Mouse (Mus musculus) E14TG2a.4 (cell line): ENCODE results near the gene Fxyd7.
A peak's percentile ranks its signal among the peaks of the same experiment; 100 is the strongest.

Source experiments
- H3K27me3 ChIP-seq: 2 replicates; pipeline ENCODE4 v1.6.1; 2014; ENCODE audit warnings: low read length, control low read depth; ENCODE audit not compliant: insufficient read depth
- H3K36me3 ChIP-seq: 2 replicates; pipeline ENCODE4 v1.6.1; 2014; ENCODE audit warnings: low read length, control low read depth; ENCODE audit not compliant: insufficient read depth
- H3K4me1 ChIP-seq: replicated peaks from 2 replicates; pipeline ENCODE4 v1.6.1; 2014; ENCODE audit warnings: low read depth, low read length, control low read depth
- H3K4me3 ChIP-seq: replicated peaks from 2 replicates; pipeline ENCODE4 v1.5.1; 2014; ENCODE audit warnings: mild to moderate bottlenecking, low read length
- H3K9me3 ChIP-seq: 2 replicates; pipeline ENCODE4 v1.6.1; 2014; ENCODE audit warnings: low read length, control low read depth
- CTCF ChIP-seq: conservative IDR thresholded peaks from 2 replicates; pipeline ENCODE4 v1.5.1; 2014; ENCODE audit warnings: low read length
- NANOG ChIP-seq: IDR thresholded peaks from 2 replicates; pipeline ENCODE4 v1.6.1; 2014; ENCODE audit warnings: borderline replicate concordance, low read length, mixed read lengths
- POU5F1 ChIP-seq: IDR thresholded peaks from 2 replicates; pipeline ENCODE4 v1.6.1; 2014; ENCODE audit warnings: low read length, borderline replicate concordance

Fxyd7 gene

GRCm38 (mm10) chr7:31051321-31052021, at the start of gene Fxyd7:
Fxyd7 (minus strand) TSS chr7:31051467.
- no peak; the same call in 1 of the 2 replicates for TF ChIP-seq CTCF
- no peak for TF ChIP-seq NANOG
- TF ChIP-seq POU5F1, result no peak
- H3K4me1 ChIP-seq, result peaks cover 62% of the 10 kb centered on the region
- no peaks in the 10 kb centered on the region for H3K36me3 ChIP-seq
- no peaks in the 10 kb centered on the region for H3K9me3 ChIP-seq
- H3K4me3 ChIP-seq, result peak within 1 kb of the TSS; percentile 69
- peaks cover 89% of the 10 kb centered on the region for H3K27me3 ChIP-seq

- H3K9me3 ChIP-seq, result 0 out of 2 replicates have a peak, but pooled peaks cover 4% of the 10 kb centered on the region
- H3K4me1 ChIP-seq, result peaks cover 32% of the 10 kb centered on the region
- no peak for TF ChIP-seq CTCF
- TF ChIP-seq NANOG, result no peak
- TF ChIP-seq POU5F1, result no peak
- H3K36me3 ChIP-seq, result no peaks in the 10 kb centered on the region
- no peak overlapping the region for H3K4me3 ChIP-seq
- H3K27me3 ChIP-seq, result peaks cover 40% of the 10 kb centered on the region
These were observed 49.5 kb upstream of the Fxyd7 start for GRCm38 (mm10) chr7:31100786-31101185.

GRCm38 (mm10) chr7:31099612-31099982, 48.3 kb upstream of the Fxyd7 start:
- Histone ChIP-seq H3K27me3 (peaks cover 34% of the 10 kb centered on the region), H3K36me3 (no peaks in the 10 kb centered on the region), H3K4me3 (no peak overlapping the region), H3K9me3 (0 out of 2 replicates have a peak, but pooled peaks cover 4% of the 10 kb centered on the region), H3K4me1 (peaks cover 32% of the 10 kb centered on the region)
- TF ChIP-seq CTCF (peak; percentile 53), NANOG (no peak)

- TF ChIP-seq CTCF, result peak; percentile 63
- TF ChIP-seq NANOG, result no peak
- H3K4me3 ChIP-seq, result 0 out of 2 replicates have a peak overlapping the region, but pooled peaks have one; percentile 17
- H3K36me3 ChIP-seq, result no peaks in the 10 kb centered on the region
- H3K27me3 ChIP-seq, result peaks cover 28% of the 10 kb centered on the region
- peaks cover 32% of the 10 kb centered on the region for H3K4me1 ChIP-seq
- H3K9me3 ChIP-seq, result 0 out of 2 replicates have a peak, but pooled peaks cover 4% of the 10 kb centered on the region
These were observed 47.7 kb upstream of the Fxyd7 start for GRCm38 (mm10) chr7:31098697-31099611.

GRCm38 (mm10) chr7:31097583-31098248, 46.4 kb upstream of the Fxyd7 start:
- Histone ChIP-seq H3K36me3 (no peaks in the 10 kb centered on the region), H3K9me3 (0 out of 2 replicates have a peak, but pooled peaks cover 4% of the 10 kb centered on the region), H3K27me3 (peaks cover 20% of the 10 kb centered on the region), H3K4me1 (peaks cover 22% of the 10 kb centered on the region), H3K4me3 (peak overlapping the region; percentile 52)
- no peak for TF ChIP-seq NANOG
- peak; percentile 73 for TF ChIP-seq CTCF
- no peak for TF ChIP-seq POU5F1

- TF ChIP-seq POU5F1, result no peak
- Histone ChIP-seq H3K27me3 (peaks cover 15% of the 10 kb centered on the region), H3K4me3 (no peak overlapping the region), H3K9me3 (0 out of 2 replicates have a peak, but pooled peaks cover 4% of the 10 kb centered on the region), H3K36me3 (no peaks in the 10 kb centered on the region), H3K4me1 (peaks cover 19% of the 10 kb centered on the region)
These were observed 45.8 kb upstream of the Fxyd7 start for GRCm38 (mm10) chr7:31096892-31097564.

- Histone ChIP-seq H3K4me3 (no peak overlapping the region), H3K36me3 (no peaks in the 10 kb centered on the region), H3K4me1 (peaks cover 19% of the 10 kb centered on the region), H3K27me3 (peaks cover 10% of the 10 kb centered on the region; the same call in 1 of the 2 replicates), H3K9me3 (0 out of 2 replicates have a peak, but pooled peaks cover 4% of the 10 kb centered on the region)
- TF ChIP-seq NANOG (no peak), POU5F1 (no peak), CTCF (no peak)
These were observed 43.7 kb upstream of the Fxyd7 start for GRCm38 (mm10) chr7:31094774-31095501.
